Mouse (Mus musculus) testis, postnatal 14 days (tissue): Measurements from ENCODE around the gene Frmpd3.
A peak's percentile ranks its signal among the peaks of the same experiment; 100 is the strongest.

Experiments used
- DNase-seq: peaks from one replicate; pipeline ENCODE4 v3.0.0; 2021; ENCODE audit warnings: low spot score

Frmpd3 gene

GRCm38 (mm10) chrX:140456279-140456731, 114.2 kb downstream of the Frmpd3 start, which contains the start of gene Prps1:
Prps1 (plus strand) TSS chrX:140456613.
- peak; percentile 88 for DNase-seq

GRCm38 (mm10) chrX:140456751-140457491, 114.9 kb downstream of the Frmpd3 start:
- DNase-seq: peak; percentile 34

- DNase-seq: no peak
Observed at GRCm38 (mm10) chrX:140457502-140457901, 115.4 kb downstream of the Frmpd3 start.

GRCm38 (mm10) chrX:140478231-140478630, 136.2 kb downstream of the Frmpd3 start:
- DNase-seq: no peak

- no peak for DNase-seq
Observed at GRCm38 (mm10) chrX:140479171-140479570, 137.1 kb downstream of the Frmpd3 start.
